Mouse (Mus musculus) thymus, adult 2 months (tissue): ENCODE measurements around the gene Atp2b2.

Experiments
- CTCF ChIP-seq: fragments of 200-500 bp; IDR thresholded peaks from 2 replicates; pipeline ENCODE4 v1.5.1; 2012; ENCODE audit warnings: mild to moderate bottlenecking, control low read depth, low read length, moderate library complexity, borderline replicate concordance; ENCODE audit not compliant: control insufficient read depth, poor library complexity, insufficient read depth; ENCODE audit errors: extremely low read depth
- POLR2A ChIP-seq: fragments of 200-500 bp; IDR thresholded peaks from 2 replicates; pipeline ENCODE4 v1.6.1; 2012; ENCODE audit warnings: mild to moderate bottlenecking, low read length, control low read depth, moderate library complexity; ENCODE audit not compliant: control insufficient read depth, poor library complexity, insufficient read depth; ENCODE audit errors: extremely low read depth

- TF ChIP-seq CTCF = peak; percentile 74; the same call in 1 of the 2 replicates
- TF ChIP-seq POLR2A = peak; percentile 98
Observed at GRCm38 (mm10) chr6:113696582-113697221, 345.7 kb downstream of the Atp2b2 start, which contains the start of gene Tatdn2.
